Mouse (Mus musculus) bone marrow, adult 2 months (tissue): ENCODE measurements around the gene Dhdh.
"Not testable (repeated sequence)": the region's sequence is repeated elsewhere in the genome, so short reads cannot be mapped to it uniquely, and the experiment has no call there.

Experiments used
- CTCF ChIP-seq: fragments of 200-500 bp; IDR thresholded peaks from 2 replicates; pipeline ENCODE4 v1.5.1; 2011; ENCODE audit warnings: low read length, control low read depth; ENCODE audit not compliant: control insufficient read depth, insufficient read depth
- POLR2A ChIP-seq: fragments of 200-500 bp; IDR thresholded peaks from 2 replicates; pipeline ENCODE4 v1.6.1; 2011; ENCODE audit warnings: low read depth, mild to moderate bottlenecking, control low read depth, low read length, borderline replicate concordance; ENCODE audit not compliant: control insufficient read depth

- not testable (repeated sequence) for TF ChIP-seq CTCF, POLR2A
Measured at GRCm38 (mm10) chr7:45480310-45480709, 8.3 kb downstream of the Dhdh start.
